Mouse (Mus musculus) megakaryocyte, embryonic 14.5 days (primary cell): ENCODE measurements around the gene Cnot11. TPM values are rescaled to one million over a fixed set of nuclear protein-coding genes. Genes with fewer than 3 reads are reported as not detected.

Source experiments
- H3K27me3 ChIP-seq: replicated peaks from 2 replicates; pipeline ENCODE3; 2012; ENCODE audit warnings: inconsistent platforms
- H3K36me3 ChIP-seq: replicated peaks from 2 replicates; pipeline ENCODE3; 2012; ENCODE audit warnings: low read length, inconsistent platforms, mixed read lengths
- H3K4me1 ChIP-seq: 2 replicates; pipeline ENCODE4 v1.6.1; 2012; ENCODE audit warnings: inconsistent platforms
- H3K4me3 ChIP-seq: replicated peaks from 2 replicates; pipeline ENCODE3; 2012; ENCODE audit warnings: moderate library complexity, mild to moderate bottlenecking, inconsistent platforms
- H3K9me3 ChIP-seq: 2 replicates; pipeline ENCODE4 v1.6.1; 2012; ENCODE audit warnings: inconsistent platforms
- FLI1 ChIP-seq: IDR thresholded peaks from 2 replicates; pipeline ENCODE4 v1.6.1; 2012; ENCODE audit warnings: low read length, inconsistent platforms, mixed read lengths
- GATA1 ChIP-seq: IDR thresholded peaks from 3 replicates; pipeline ENCODE4 v1.6.1; 2012; ENCODE audit warnings: mixed read lengths, low read length, inconsistent platforms, borderline replicate concordance
- polyA plus RNA-seq: library from polyadenylated mRNA; stranded (reverse); fragments of >175 nt; gene quantifications from 2 replicates; pipeline ENCODE4 v1.2.3, GENCODE M21; 2012; ENCODE audit warnings: low replicate concordance; ENCODE audit not compliant: insufficient read depth

The Cnot11 gene
- polyA plus RNA-seq, 1 experiment = 29.4 TPM

DNA sequence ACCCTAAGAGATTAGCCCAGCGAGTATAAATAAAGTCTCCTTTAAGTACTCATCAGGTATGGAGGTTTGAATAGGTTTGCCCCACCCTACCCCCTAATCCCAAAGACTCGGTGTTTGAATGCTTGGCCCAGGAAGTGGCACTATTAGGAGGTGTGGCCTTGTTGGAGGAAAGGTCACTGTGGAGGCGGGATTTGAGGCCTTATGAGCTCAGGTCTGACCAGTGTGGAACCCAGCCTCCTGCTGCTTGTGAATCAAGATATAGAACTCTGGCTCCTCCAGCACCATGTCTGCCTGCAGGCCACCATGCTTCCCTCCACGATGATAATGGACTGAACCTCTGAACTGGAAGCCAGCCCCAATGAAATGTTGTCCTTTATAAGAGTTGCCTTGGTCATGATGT is 3.8 kb upstream of the Cnot11 start:
- Histone ChIP-seq H3K36me3 (no peaks in the 10 kb centered on the region), H3K4me1 (peaks cover 55% of the 10 kb centered on the region), H3K9me3 (no peaks in the 10 kb centered on the region), H3K4me3 (no peak overlapping the region), H3K27me3 (no peaks in the 10 kb centered on the region)
- no peak for TF ChIP-seq GATA1
- TF ChIP-seq FLI1 = no peak

DNA sequence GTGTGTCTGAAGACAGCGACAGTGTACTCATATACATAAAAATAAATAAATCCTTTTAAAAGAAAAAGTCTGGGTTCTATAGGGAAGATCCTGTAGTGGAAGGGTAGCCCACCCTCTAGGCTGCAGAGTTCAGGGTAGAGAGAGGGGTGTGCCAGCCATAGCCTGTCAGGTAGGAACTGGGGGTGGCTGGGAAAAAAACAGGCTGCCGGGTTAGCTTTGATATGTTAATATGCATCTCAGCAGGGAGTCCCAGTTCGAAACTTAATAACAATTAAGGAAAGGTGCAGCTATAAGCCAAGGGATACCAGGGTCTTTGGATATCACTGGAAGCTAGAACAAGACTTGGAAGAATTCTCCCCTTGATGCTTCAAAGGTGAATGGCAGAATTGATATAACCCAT is 875 bp upstream of the Cnot11 start:
- Histone ChIP-seq H3K9me3 (no peaks in the 10 kb centered on the region), H3K27me3 (no peaks in the 10 kb centered on the region)

DNA sequence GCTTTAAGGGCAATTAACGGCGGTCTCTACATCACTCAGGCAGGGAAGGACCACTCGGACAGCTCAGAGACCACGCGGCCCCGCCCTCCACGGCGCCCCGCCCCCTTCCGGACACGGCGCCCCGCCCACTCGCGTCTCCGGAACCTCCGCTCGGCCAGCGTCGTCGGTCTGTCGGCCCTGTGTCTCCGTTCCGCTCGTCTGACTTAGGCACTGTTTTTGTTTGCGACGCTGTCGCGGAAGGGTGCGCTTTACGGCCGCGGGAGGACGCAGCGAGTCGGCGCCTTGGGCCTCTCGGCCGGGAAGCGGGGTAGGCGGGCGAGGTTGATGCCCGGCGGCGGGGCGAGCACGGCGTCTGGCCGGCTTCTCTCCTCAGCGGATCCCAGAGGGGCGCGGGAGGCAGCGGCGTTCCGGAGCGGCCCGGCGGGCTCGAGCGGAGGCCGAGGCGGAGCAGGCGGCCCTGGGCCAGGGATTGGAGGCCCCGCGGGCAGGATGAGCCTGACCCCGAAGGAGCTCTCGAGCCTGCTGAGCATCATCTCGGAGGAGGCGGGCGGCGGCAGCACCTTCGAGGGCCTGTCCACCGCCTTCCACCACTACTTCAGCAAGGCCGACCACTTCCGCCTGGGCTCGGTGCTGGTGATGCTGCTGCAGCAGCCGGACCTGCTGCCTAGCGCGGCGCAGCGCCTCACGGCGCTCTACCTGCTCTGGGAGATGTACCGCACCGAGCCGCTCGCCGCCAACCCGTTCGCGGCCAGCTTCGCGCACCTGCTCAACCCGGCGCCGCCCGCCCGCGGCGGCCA is 921 bp downstream of the Cnot11 start:
- Histone ChIP-seq H3K36me3 (peaks cover 35% of the 10 kb centered on the region), H3K4me3 (peak overlapping the region; percentile 99), H3K9me3 (peaks cover 8% of the 10 kb centered on the region), H3K4me1 (peaks cover 39% of the 10 kb centered on the region), H3K27me3 (no peaks in the 10 kb centered on the region)
- TF ChIP-seq GATA1 (no peak), FLI1 (no peak)

More for the DNA sequence above, 875 bp upstream of the Cnot11 start:
- Histone ChIP-seq H3K4me1 (peaks cover 54% of the 10 kb centered on the region), H3K36me3 (peaks cover 17% of the 10 kb centered on the region), H3K4me3 (no peak overlapping the region)
- TF ChIP-seq GATA1 (no peak), FLI1 (no peak)

DNA sequence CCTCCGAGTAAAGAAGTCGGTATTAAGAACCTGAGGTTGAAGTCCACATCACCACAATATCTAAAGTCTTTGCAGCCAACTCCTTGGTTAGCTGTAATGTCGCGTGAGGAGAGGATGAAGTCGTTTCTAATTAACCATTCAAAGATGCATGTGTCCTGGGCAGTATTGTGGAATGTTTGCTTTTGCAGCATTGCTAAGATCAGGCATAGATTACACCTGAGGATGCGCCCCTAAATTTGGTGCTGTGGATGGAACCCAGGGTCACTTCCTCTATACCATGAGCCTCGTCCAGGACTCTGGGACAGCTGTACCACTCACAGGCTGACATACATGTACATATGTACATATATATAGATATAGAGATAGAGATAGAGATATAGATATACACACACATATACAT is 1.9 kb downstream of the Cnot11 start:
- H3K4me3 ChIP-seq = peak overlapping the region; percentile 99
- peaks cover 33% of the 10 kb centered on the region for H3K4me1 ChIP-seq
- TF ChIP-seq GATA1 = no peak
- no peak for TF ChIP-seq FLI1
- peaks cover 8% of the 10 kb centered on the region for H3K9me3 ChIP-seq
- H3K36me3 ChIP-seq = peaks cover 43% of the 10 kb centered on the region
- no peaks in the 10 kb centered on the region for H3K27me3 ChIP-seq

DNA sequence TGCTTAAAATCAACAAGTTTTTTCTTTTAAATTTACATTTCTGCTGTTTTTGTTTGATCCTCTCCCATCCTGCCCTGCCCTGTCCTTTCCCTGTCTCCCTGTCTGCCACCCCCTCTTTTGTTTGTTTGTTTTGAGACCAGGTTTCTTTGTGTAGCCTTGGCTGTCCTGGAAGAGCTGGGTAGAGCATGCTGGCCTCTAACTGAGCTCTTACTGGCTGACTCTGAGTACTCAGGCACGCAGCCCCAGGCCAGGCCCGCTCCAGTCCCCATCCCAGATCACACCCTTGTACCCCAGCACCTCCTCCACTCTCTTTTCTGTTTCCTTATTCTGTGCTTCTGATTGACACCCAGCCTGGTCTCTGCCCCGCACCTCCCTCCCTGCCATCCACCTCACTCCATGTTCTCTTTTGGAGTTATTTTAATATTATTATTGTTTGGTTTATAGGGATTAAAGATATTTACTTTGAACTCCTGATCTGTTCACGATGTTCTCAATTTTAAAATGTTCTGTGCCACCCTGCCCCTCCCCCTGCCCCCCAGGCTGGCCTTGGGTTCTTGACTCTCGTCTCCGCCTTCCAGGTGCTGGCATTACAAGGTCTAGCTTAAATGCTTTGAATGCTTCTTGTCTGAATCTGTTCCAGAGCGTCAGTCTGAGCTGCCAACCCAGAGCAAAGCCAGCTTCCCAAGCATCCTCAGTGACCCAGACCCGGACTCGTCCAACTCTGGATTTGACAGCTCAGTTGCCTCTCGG is 3.0 kb downstream of the Cnot11 start:
- Histone ChIP-seq H3K36me3 (peaks cover 54% of the 10 kb centered on the region), H3K4me3 (no peak overlapping the region), H3K4me1 (peaks cover 33% of the 10 kb centered on the region), H3K27me3 (no peaks in the 10 kb centered on the region), H3K9me3 (peaks cover 8% of the 10 kb centered on the region)
- TF ChIP-seq GATA1 (no peak), FLI1 (no peak)

DNA sequence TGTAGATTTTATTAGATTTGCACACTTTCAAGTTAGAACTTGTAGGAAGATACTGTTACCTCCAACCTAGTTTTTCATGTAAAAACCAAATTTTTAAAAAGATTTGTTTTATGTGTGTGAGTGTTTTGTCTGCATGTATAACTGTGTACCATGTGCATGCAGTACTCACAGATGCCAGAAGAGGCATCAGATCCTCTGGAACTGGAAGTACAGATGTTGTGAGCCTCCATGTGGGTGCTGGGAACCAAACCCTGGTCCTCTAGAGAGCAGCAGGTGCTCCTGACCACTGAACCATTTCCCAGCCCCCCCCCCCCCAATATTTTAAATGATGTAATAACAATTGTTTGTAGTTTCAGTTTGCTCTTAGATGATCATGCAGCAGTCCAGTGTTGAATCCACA is 5.8 kb downstream of the Cnot11 start:
- Histone ChIP-seq H3K4me1 (peaks cover 21% of the 10 kb centered on the region), H3K27me3 (no peaks in the 10 kb centered on the region), H3K9me3 (peaks cover 8% of the 10 kb centered on the region), H3K4me3 (no peak overlapping the region), H3K36me3 (peaks cover 81% of the 10 kb centered on the region)
- TF ChIP-seq GATA1 = no peak
- no peak for TF ChIP-seq FLI1

DNA sequence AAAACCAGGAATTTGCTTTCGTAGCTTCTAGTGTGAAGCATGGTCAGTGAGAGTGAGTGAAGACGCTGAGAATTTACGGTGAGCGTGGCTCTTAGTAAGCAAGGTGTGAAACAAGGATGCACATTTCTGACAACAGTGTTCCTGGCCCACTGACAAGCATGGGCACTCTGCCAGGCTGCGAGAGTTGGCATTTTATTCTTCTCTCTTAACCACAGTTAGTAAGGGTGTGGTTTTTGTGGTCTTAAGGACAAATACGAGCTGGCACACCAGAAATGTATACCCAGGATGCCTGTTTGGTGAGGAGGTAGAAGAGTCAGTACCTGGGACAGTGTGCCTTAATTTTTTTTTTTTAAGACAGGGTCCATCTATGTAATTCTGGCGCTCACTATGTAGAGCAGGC is 10.8 kb downstream of the Cnot11 start:
- Histone ChIP-seq H3K4me3 (no peak overlapping the region), H3K27me3 (no peaks in the 10 kb centered on the region), H3K36me3 (peaks cover 90% of the 10 kb centered on the region), H3K9me3 (peaks cover under 1% of the 10 kb centered on the region; the same call in 1 of the 2 replicates), H3K4me1 (peaks cover 13% of the 10 kb centered on the region)
- TF ChIP-seq FLI1 = no peak
- no peak for TF ChIP-seq GATA1

DNA sequence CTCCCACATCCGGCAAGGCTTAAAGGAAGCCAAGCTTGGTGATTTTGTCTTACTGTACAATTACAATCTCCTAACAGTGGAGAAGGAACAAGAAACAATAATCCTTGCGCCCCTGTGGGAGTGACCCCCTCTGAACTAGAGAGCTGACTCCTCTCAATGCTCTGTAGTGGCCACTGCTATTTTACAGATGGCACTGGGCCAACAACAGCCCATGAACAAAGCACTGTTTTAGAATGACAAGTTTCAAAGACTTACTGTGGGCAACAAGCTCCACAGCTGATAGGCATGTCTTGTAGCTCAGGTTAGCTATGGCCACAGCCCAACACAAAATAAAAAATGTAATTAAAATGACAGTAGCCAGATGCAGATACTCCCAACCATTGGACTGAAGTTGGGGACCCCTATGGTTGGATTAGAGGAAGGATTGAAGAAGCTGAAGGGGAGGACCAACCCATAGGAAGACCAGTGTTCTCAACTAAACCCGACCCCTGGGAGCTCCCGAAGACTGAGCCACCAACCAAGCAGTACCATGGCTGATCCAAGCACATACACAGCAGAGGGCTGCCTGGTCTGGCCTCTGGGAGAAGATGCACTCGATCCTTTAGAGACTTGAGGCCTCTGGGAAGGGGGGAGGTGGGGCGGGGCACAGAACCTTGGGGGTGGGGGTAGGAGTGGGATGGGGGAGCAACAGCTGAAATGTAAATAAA is 11.5 kb downstream of the Cnot11 start:
- H3K9me3 ChIP-seq = no peaks in the 10 kb centered on the region

DNA sequence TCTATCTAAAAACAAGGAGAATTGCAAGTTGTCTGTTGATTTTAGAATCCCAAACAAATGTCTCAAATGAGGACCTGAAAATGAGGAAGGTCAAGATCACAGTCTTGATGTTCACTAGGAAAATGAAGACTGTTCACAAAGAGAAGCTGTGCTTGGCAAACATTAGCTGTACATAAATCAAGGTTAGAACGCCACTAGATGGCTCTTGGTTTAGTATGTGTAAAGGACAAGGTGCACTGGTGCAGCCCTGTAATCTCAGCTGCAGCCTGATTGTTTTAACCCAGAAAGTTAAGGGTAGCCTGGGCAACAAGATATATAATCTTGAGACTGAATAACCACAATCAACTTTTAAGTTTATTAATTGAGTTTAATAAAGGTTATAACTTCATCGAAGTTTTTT is 12.4 kb downstream of the Cnot11 start:
- H3K4me3 ChIP-seq = no peak overlapping the region
- TF ChIP-seq FLI1 (no peak), GATA1 (no peak)
- H3K4me1 ChIP-seq = peaks cover 13% of the 10 kb centered on the region
- no peaks in the 10 kb centered on the region for H3K27me3 ChIP-seq
- H3K9me3 ChIP-seq = no peaks in the 10 kb centered on the region
- H3K36me3 ChIP-seq = peaks cover 87% of the 10 kb centered on the region

More for the DNA sequence above, 11.5 kb downstream of the Cnot11 start:
- Histone ChIP-seq H3K4me3 (no peak overlapping the region), H3K27me3 (no peaks in the 10 kb centered on the region), H3K4me1 (peaks cover 13% of the 10 kb centered on the region), H3K36me3 (peaks cover 88% of the 10 kb centered on the region)
- no peak for TF ChIP-seq FLI1
- TF ChIP-seq GATA1 = no peak
